Mouse (Mus musculus) thymus, postnatal 14 days (tissue): ENCODE measurements around the gene Abca8b.
A peak's percentile ranks its signal among the peaks of the same experiment; 100 is the strongest.
"Not testable (repeated sequence)": the region's sequence is repeated elsewhere in the genome, so short reads cannot be mapped to it uniquely, and the experiment has no call there.

Experiments
- DNase-seq: peaks from one replicate; pipeline ENCODE4 v3.0.0; 2021

Abca8b gene

GRCm38 (mm10) chr11:109995624-109996023 is at the start of gene Abca8b:
Gene Abca8b (minus strand): TSS chr11:109995845.
- peak; percentile 4 for DNase-seq

GRCm38 (mm10) chr11:110037795-110038194 is 42.1 kb upstream of the Abca8b start:
- DNase-seq = no peak

GRCm38 (mm10) chr11:110028913-110029695 is 33.5 kb upstream of the Abca8b start:
- no peak for DNase-seq

- DNase-seq = no peak
Measured at GRCm38 (mm10) chr11:110010836-110011546, 15.3 kb upstream of the Abca8b start.

GRCm38 (mm10) chr11:109995013-109995412 is 632 bp downstream of the Abca8b start:
- no peak for DNase-seq

- DNase-seq = no peak
Measured at GRCm38 (mm10) chr11:109994014-109994413, 1.6 kb downstream of the Abca8b start.

- DNase-seq = no peak
Measured at GRCm38 (mm10) chr11:109991270-109991669, 4.4 kb downstream of the Abca8b start.

GRCm38 (mm10) chr11:109990256-109990655 is 5.4 kb downstream of the Abca8b start:
- DNase-seq = no peak

- DNase-seq = no peak
Measured at GRCm38 (mm10) chr11:109988164-109988563, 7.5 kb downstream of the Abca8b start.

GRCm38 (mm10) chr11:109987460-109988072 is 8.1 kb downstream of the Abca8b start:
- DNase-seq = not testable (repeated sequence)

GRCm38 (mm10) chr11:109981872-109982271 is 13.8 kb downstream of the Abca8b start:
- no peak for DNase-seq

- no peak for DNase-seq
Measured at GRCm38 (mm10) chr11:109970521-109970920, 25.1 kb downstream of the Abca8b start.

- DNase-seq = no peak
Measured at GRCm38 (mm10) chr11:109961495-109962492, 33.9 kb downstream of the Abca8b start.

GRCm38 (mm10) chr11:109955185-109955584 is 40.5 kb downstream of the Abca8b start:
- DNase-seq = no peak

GRCm38 (mm10) chr11:109936915-109937314 is 58.7 kb downstream of the Abca8b start:
- no peak for DNase-seq

GRCm38 (mm10) chr11:109933207-109933606 is 62.4 kb downstream of the Abca8b start:
- DNase-seq = not testable (repeated sequence)

GRCm38 (mm10) chr11:109928489-109928888 is 67.2 kb downstream of the Abca8b start:
- DNase-seq = no peak

GRCm38 (mm10) chr11:109926718-109927680 is 68.6 kb downstream of the Abca8b start:
- DNase-seq = no peak

- no peak for DNase-seq
Measured at GRCm38 (mm10) chr11:109922236-109922635, 73.4 kb downstream of the Abca8b start.

- DNase-seq = no peak
Measured at GRCm38 (mm10) chr11:109919480-109919879, 76.2 kb downstream of the Abca8b start.

GRCm38 (mm10) chr11:109916654-109917053 is 79.0 kb downstream of the Abca8b start:
- DNase-seq = no peak
